Mouse (Mus musculus) cerebellum, adult 2 months (tissue): ENCODE measurements around the gene Olfr1394.

Experiments used
- CTCF ChIP-seq: fragments of 200-500 bp; IDR thresholded peaks from 2 replicates; pipeline ENCODE4 v1.5.1; 2011; ENCODE audit warnings: low read depth, mild to moderate bottlenecking, control low read depth, low read length, moderate library complexity, borderline replicate concordance; ENCODE audit not compliant: insufficient read depth
- POLR2A ChIP-seq: fragments of 200-500 bp; IDR thresholded peaks from 2 replicates; pipeline ENCODE4 v1.6.1; 2011; ENCODE audit warnings: low read length, control low read depth, borderline replicate concordance; ENCODE audit not compliant: insufficient read depth

GRCm38 (mm10) chr11:49207495-49207894 is 53.3 kb downstream of the Olfr1394 start:
- TF ChIP-seq POLR2A: no peak
- TF ChIP-seq CTCF: no peak
